Mouse (Mus musculus) neural tube, embryonic 14.5 days (tissue): ENCODE results near the gene Gamt. TPM values are rescaled to one million over a fixed set of nuclear protein-coding genes. Genes with fewer than 3 reads are reported as not detected.

Source experiments
- ATAC-seq: fragments of 200-750 bp; cut with Nextera tagmentation; 2 replicates; pipeline ENCODE4 v1.8.0; 2017; ENCODE audit warnings: low read depth, mild to moderate bottlenecking, moderate TSS enrichment, moderate library complexity
- H3K27ac ChIP-seq: fragments of 300-500 bp; sonication (generic); 2 replicates; pipeline ENCODE4 v1.5.1; 2014; ENCODE audit warnings: low read depth, mild to moderate bottlenecking, control low read depth, low read length, moderate library complexity, mixed read lengths
- H3K27me3 ChIP-seq: fragments of 300-500 bp; sonication (generic); 2 replicates; pipeline ENCODE4 v1.6.1; 2014; ENCODE audit warnings: low read length; ENCODE audit not compliant: control insufficient read depth, insufficient read depth
- H3K36me3 ChIP-seq: fragments of 300-500 bp; sonication (generic); 2 replicates; pipeline ENCODE4 v1.6.1; 2014; ENCODE audit warnings: low read length, mixed read lengths; ENCODE audit not compliant: control insufficient read depth, insufficient read depth
- H3K4me1 ChIP-seq: fragments of 300-500 bp; sonication (generic); 2 replicates; pipeline ENCODE4 v1.6.1; 2014; ENCODE audit warnings: low read length; ENCODE audit not compliant: control insufficient read depth, insufficient read depth
- H3K4me2 ChIP-seq: fragments of 300-500 bp; sonication (generic); 2 replicates; pipeline ENCODE4 v1.6.1; 2014; ENCODE audit warnings: mild to moderate bottlenecking, low read depth, low read length, control low read depth
- H3K4me3 ChIP-seq: fragments of 300-500 bp; sonication (generic); 2 replicates; pipeline ENCODE4 v1.5.1; 2014; ENCODE audit warnings: low read depth, low read length, control low read depth, mixed read lengths
- H3K9ac ChIP-seq: fragments of 300-500 bp; sonication (generic); replicated peaks from 2 replicates; pipeline ENCODE4 v1.6.1; 2014; ENCODE audit warnings: low read depth, mild to moderate bottlenecking, control low read depth, low read length, mixed read lengths
- H3K9me3 ChIP-seq: fragments of 300-500 bp; sonication (generic); 2 replicates; pipeline ENCODE4 v1.6.1; 2016; ENCODE audit warnings: low read length; ENCODE audit not compliant: control insufficient read depth
- WGBS: fragments of 180-500 bp; shearing (Covaris S2); extraction: QIAGEN DNeasy Blood & Tissue Kit; methylation state at CpG from one replicate; pipeline ENCODE4 v1.1.7; 2014; 5-methylcytosine and 5-hydroxymethylcytosine counted together
- polyA plus RNA-seq: library from polyadenylated mRNA; unstranded; fragments of >200 nt; fragmentation: Nextera tagmentation; extraction: Ambion mirVana; gene quantifications from 2 replicates; pipeline ENCODE4 v1.2.1, GENCODE M21; 2014

The Gamt gene
- polyA plus RNA-seq, 1 experiment from 2014 or later: 18.6 TPM

DNA sequence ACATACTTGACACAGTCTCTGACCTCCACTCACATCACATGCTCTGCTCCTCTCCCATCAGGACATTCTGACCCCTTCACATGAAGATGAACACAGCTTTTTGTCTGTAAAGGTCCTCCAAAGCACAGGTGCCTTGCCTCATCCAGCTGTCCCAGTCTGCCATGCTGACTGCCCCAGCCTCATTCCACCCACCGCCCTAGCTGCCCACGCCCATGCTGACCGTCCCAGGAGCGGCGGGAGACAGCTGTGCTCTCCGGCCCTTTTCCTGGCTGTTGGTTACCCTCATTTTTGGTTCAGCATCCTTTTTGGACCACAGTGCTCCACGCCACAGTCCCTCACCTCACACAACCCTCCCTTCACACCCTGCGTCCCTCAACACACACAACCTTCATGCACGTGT lies 17.6 kb upstream of the Gamt start:
- Histone ChIP-seq H3K4me3 (no peak overlapping the region), H3K9ac (no peak overlapping the region), H3K9me3 (no peaks in the 10 kb centered on the region), H3K27me3 (no peaks in the 10 kb centered on the region), H3K4me2 (no peak overlapping the region), H3K27ac (no peak overlapping the region), H3K4me1 (no peaks in the 10 kb centered on the region), H3K36me3 (peaks cover 74% of the 10 kb centered on the region)
- no peak for ATAC-seq
- 94% methylated on average over 9 of the region's 9 CpGs for WGBS

DNA sequence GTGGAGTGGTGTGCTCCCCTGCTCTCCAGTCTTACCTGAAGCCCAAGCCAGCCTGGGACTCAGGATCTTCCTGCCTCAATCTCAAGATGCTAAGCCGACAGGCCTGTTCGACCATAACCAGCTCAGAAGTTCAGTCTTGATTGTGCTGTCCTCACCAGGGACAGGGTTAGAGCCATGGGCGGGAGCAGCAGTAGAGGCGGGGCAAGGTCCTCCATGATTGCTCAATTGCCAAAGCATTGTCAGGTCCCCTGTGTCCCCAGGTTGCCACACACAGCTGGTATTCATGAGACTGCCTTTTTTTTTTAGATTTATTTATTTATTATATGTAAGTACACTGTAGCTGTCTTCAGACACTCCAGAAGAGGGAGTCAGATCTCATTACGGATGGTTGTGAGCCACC lies 15.4 kb upstream of the Gamt start:
- H3K36me3 ChIP-seq: peaks cover 55% of the 10 kb centered on the region
- no peak for ATAC-seq
- 87% methylated on average over 5 of the region's 5 CpGs for WGBS
- H3K9ac ChIP-seq: no peak overlapping the region
- no peak overlapping the region for H3K4me3 ChIP-seq
- no peaks in the 10 kb centered on the region for H3K27me3 ChIP-seq
- H3K27ac ChIP-seq: no peak overlapping the region
- no peak overlapping the region for H3K4me2 ChIP-seq
- H3K4me1 ChIP-seq: no peaks in the 10 kb centered on the region
- H3K9me3 ChIP-seq: no peaks in the 10 kb centered on the region

DNA sequence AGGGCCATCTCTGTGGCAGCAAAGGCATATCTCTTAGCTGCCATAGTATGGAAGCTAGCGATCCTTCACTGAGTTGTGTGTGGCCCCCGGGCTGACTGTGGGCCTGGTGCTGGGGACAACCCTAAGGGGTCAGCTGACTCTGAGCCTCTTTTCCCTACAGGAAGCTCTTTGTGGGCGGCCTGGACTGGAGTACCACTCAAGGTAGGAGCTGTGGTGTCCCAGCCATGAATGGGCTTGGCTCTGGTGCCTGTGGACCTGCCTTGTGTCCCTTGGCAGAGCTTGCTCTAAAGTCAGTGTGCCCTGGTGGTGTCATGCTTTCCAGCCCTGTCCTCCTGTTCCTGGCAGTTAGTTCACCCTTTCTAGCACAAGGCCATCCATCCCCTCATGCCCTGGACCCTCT lies 13.0 kb upstream of the Gamt start:
- ATAC-seq: no peak
- no peak overlapping the region for H3K4me2 ChIP-seq
- no peak overlapping the region for H3K4me3 ChIP-seq
- no peak overlapping the region for H3K9ac ChIP-seq
- H3K9me3 ChIP-seq: no peaks in the 10 kb centered on the region
- H3K27ac ChIP-seq: no peak overlapping the region
- peaks cover 34% of the 10 kb centered on the region for H3K36me3 ChIP-seq
- WGBS: 97% methylated on average over 3 of the region's 3 CpGs
- no peaks in the 10 kb centered on the region for H3K27me3 ChIP-seq
- H3K4me1 ChIP-seq: peaks cover 4% of the 10 kb centered on the region; the same call in 1 of the 2 replicates

DNA sequence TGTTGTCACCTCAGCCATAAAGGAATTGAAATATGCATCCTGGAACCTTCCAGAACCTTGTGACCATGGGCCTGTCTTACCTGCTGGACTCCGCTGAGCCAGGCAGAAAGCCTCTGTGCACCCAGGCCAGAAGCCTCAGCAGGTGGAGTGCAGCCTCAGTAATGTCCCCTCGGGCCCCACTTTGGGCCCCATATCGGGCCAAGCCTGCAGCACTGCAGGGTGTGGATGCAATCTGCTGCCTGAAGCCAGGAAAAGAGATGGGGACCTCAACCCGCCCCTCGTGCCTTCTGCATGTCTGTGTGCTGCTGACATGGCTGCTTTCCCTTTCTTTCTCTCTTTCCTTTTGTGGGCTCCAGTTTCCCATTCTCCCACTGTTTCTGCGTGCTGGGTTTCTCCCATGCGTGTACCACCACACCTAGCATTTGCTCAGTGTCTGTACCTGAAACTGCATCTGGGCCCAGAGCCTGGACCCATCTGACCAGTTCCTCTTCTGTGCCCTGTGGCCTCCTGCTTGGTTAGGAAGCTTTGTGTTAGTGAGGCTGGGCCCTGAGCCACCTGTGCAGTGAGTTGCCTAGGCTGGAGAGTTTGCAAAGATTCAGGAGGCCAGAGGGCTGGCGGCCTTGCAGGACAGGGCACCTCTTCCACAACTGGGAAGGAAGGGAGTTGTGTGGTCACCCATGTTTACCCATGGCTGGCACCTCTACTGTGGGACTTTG lies 11.2 kb upstream of the Gamt start:
- Histone ChIP-seq H3K4me1 (peaks cover 18% of the 10 kb centered on the region), H3K4me2 (no peak overlapping the region), H3K9me3 (no peaks in the 10 kb centered on the region), H3K36me3 (peaks cover 16% of the 10 kb centered on the region), H3K27me3 (no peaks in the 10 kb centered on the region), H3K9ac (0 out of 2 replicates have a peak overlapping the region, but pooled peaks have one; percentile 16), H3K27ac (no peak overlapping the region), H3K4me3 (no peak overlapping the region)
- no peak for ATAC-seq
- 90% methylated on average over 8 of the region's 8 CpGs for WGBS

DNA sequence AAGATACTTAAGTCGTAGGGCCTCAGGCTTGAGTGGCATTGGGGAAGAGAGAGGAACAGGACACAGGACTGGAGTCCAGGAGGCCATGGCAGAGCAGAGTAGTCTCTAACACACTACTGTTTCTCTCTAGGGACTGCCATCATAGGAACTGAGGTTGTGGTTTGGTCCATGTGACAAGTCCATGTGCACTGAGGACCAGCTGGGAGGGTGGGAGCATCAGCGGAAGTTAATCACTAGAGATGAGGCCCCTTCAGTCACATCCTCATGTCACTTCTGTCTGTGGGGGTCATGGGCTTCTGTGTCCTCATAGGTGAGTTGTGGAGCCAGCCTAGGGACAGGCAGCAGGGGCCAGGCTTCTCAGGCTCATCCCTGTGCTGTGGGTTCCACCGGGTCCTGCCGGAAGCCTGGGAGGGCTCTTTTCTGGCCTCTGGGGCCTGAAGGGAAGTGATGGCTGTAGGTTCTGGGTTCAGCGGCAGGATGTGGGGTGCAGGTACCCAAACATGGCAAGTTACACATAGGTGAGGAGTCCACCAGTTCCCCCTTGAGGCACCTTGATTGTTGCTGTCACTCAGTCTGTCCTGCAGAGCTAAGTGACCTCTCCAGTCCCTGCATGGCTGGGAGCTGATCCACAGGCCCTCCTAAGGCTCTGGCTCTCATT lies 10.5 kb upstream of the Gamt start:
- peaks cover 25% of the 10 kb centered on the region for H3K4me1 ChIP-seq
- H3K9me3 ChIP-seq: no peaks in the 10 kb centered on the region
- H3K27ac ChIP-seq: no peak overlapping the region
- H3K4me3 ChIP-seq: no peak overlapping the region
- no peak overlapping the region for H3K4me2 ChIP-seq
- no peaks in the 10 kb centered on the region for H3K27me3 ChIP-seq
- H3K36me3 ChIP-seq: peaks cover 12% of the 10 kb centered on the region
- WGBS: 87% methylated on average over 5 of the region's 5 CpGs
- 0 out of 2 replicates have a peak overlapping the region, but pooled peaks have one; percentile 34 for H3K9ac ChIP-seq
- ATAC-seq: no peak

DNA sequence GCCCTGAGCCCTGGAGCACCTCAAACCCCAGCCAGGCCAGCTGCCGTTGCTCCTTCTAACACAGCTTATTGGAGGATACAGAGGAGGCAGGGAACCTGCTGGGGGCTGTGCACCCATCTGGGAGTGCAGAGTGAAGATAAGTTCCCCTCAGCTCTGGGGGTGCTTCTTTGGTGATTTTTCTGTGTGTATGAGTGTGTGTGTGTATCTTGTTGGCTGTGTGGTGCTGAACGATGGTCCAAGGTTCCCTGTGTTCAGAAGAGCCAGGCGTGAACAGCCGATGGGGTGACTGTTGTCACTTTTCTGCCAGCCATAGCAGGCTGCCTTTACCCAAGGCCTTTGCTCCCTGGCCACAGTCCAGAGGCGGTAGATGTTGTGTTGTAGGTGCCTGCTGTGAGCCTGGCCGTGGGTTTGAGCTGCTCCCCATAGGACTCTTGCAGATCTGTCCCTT lies 9.9 kb upstream of the Gamt start:
- peaks cover 10% of the 10 kb centered on the region for H3K36me3 ChIP-seq
- H3K4me1 ChIP-seq: peaks cover 31% of the 10 kb centered on the region
- 0 out of 2 replicates have a peak overlapping the region, but pooled peaks have one; percentile 34 for H3K9ac ChIP-seq
- no peak overlapping the region for H3K4me3 ChIP-seq
- no peak overlapping the region for H3K27ac ChIP-seq
- WGBS: 75% methylated on average over 6 of the region's 6 CpGs
- H3K27me3 ChIP-seq: no peaks in the 10 kb centered on the region
- H3K4me2 ChIP-seq: no peak overlapping the region
- no peak for ATAC-seq
- no peaks in the 10 kb centered on the region for H3K9me3 ChIP-seq

DNA sequence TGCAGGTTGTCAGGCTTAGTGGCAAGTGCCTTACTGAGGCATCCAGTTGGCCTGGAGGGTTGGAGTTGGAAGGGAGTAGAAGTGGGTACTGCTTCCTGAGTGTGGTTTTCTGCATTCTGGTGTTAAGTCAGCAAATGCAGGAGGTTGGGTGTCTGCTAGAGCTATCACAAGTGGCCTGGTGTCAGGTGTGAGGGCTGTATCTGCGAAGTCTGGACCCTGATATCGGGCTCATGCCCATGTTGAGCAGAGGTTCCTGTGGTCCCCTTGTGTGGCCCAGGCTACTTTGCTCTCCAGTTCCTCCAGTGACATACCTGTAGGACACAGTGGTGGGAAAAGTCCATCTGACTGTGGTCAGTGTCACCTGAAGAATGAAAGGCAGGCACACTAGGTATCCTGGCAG lies 9.3 kb upstream of the Gamt start:
- H3K27ac ChIP-seq: no peak overlapping the region
- H3K4me1 ChIP-seq: peaks cover 33% of the 10 kb centered on the region
- no peak overlapping the region for H3K4me3 ChIP-seq
- H3K9me3 ChIP-seq: no peaks in the 10 kb centered on the region
- WGBS: 97% methylated on average over 2 of the region's 2 CpGs
- no peak overlapping the region for H3K9ac ChIP-seq
- H3K27me3 ChIP-seq: no peaks in the 10 kb centered on the region
- peaks cover 6% of the 10 kb centered on the region; the same call in 1 of the 2 replicates for H3K36me3 ChIP-seq
- no peak for ATAC-seq
- no peak overlapping the region for H3K4me2 ChIP-seq

DNA sequence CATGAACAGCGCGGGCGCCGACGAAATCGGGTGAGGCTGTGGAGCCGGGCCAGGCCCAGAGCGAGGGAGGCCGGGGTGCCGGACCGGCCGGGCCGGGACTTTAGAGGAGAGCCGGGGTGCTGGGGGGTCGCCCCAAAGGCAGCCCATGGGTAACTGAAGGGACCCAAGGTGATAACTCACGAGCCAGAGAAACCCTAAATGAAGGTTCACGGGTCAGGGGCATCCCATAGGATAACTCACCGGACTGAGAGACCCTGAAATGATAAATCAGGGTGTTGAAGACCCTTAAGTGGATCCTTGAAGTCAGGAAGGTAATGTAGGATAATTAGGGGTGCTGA lies 4.3 kb upstream of the Gamt start:
- Histone ChIP-seq H3K4me2 (peak overlapping the region; percentile 59), H3K9me3 (no peaks in the 10 kb centered on the region), H3K4me1 (peaks cover 38% of the 10 kb centered on the region), H3K27me3 (no peaks in the 10 kb centered on the region), H3K27ac (peak overlapping the region; percentile 75), H3K9ac (peak overlapping the region; percentile 95), H3K4me3 (peak overlapping the region; percentile 81), H3K36me3 (no peaks in the 10 kb centered on the region)
- no peak; the same call in 1 of the 2 replicates for ATAC-seq
- WGBS: 2% methylated on average over 18 of the region's 18 CpGs
